Mouse (Mus musculus) lung, postnatal 36 days (tissue): ENCODE data around the gene Adgrf4.

Source experiments
- DNase-seq: peaks from one replicate; pipeline ENCODE4 v3.0.0; 2022; ENCODE audit warnings: mixed read lengths

Gene Adgrf4

GRCm38 (mm10) chr17:42692136-42692535 lies at the start of gene Adgrf4:
Gene Adgrf4 (minus strand): TSS chr17:42692284.
- no peak for DNase-seq

GRCm38 (mm10) chr17:42741801-42742217 lies 49.7 kb upstream of the Adgrf4 start, which contains the start of gene Adgrf2:
Gene Adgrf2 (minus strand): TSS chr17:42742179.
- peak; percentile 50 for DNase-seq

- DNase-seq = peak; percentile 50
Observed at GRCm38 (mm10) chr17:42738794-42739193, 46.7 kb upstream of the Adgrf4 start.

- DNase-seq = no peak
Observed at GRCm38 (mm10) chr17:42717161-42717560, 25.1 kb upstream of the Adgrf4 start.

GRCm38 (mm10) chr17:42714991-42715390 lies 22.9 kb upstream of the Adgrf4 start:
- no peak for DNase-seq

GRCm38 (mm10) chr17:42710717-42711116 lies 18.6 kb upstream of the Adgrf4 start:
- DNase-seq = no peak

- no peak for DNase-seq
Observed at GRCm38 (mm10) chr17:42705611-42706010, 13.5 kb upstream of the Adgrf4 start.

- DNase-seq = no peak
Observed at GRCm38 (mm10) chr17:42702198-42702597, 10.1 kb upstream of the Adgrf4 start.

GRCm38 (mm10) chr17:42694730-42695129 lies 2.6 kb upstream of the Adgrf4 start:
- DNase-seq = peak; percentile 10

GRCm38 (mm10) chr17:42690531-42690930 lies 1.6 kb downstream of the Adgrf4 start:
- DNase-seq = no peak

GRCm38 (mm10) chr17:42658634-42659422 lies 33.3 kb downstream of the Adgrf4 start:
- DNase-seq = peak; percentile 63

- DNase-seq = no peak
Observed at GRCm38 (mm10) chr17:42643416-42643815, 48.7 kb downstream of the Adgrf4 start.

GRCm38 (mm10) chr17:42630206-42630605 lies 61.9 kb downstream of the Adgrf4 start:
- no peak for DNase-seq

GRCm38 (mm10) chr17:42613043-42613737 lies 78.9 kb downstream of the Adgrf4 start:
- peak; percentile 78 for DNase-seq

GRCm38 (mm10) chr17:42611295-42611694 lies 80.8 kb downstream of the Adgrf4 start, which contains the start of gene Opn5:
Gene Opn5 (minus strand): TSS chr17:42611395.
- DNase-seq = no peak

- no peak for DNase-seq
Observed at GRCm38 (mm10) chr17:42608270-42608669, 83.8 kb downstream of the Adgrf4 start.
